Mouse (Mus musculus): Measurements from ENCODE around the gene Smagp.
"Not testable (repeated sequence)": the region's sequence is repeated elsewhere in the genome, so short reads cannot be mapped to it uniquely, and the experiment has no call there.

Smagp gene

GRCm38 (mm10) chr15:100624435-100624834, 12.3 kb downstream of the Smagp start:
- no peak for DNase-seq

GRCm38 (mm10) chr15:100623754-100624153, 13.0 kb downstream of the Smagp start:
- no peak for DNase-seq

- no peak for DNase-seq
These were observed 14.6 kb downstream of the Smagp start for GRCm38 (mm10) chr15:100622164-100622563.

- DNase-seq, result not testable (repeated sequence)
These were observed 15.1 kb downstream of the Smagp start for GRCm38 (mm10) chr15:100621671-100622070.

GRCm38 (mm10) chr15:100619200-100619599, 17.5 kb downstream of the Smagp start:
- DNase-seq, result no peak

GRCm38 (mm10) chr15:100616221-100616620, 20.5 kb downstream of the Smagp start:
- DNase-seq, result no peak

GRCm38 (mm10) chr15:100615825-100616220, 20.9 kb downstream of the Smagp start:
- DNase-seq, result peak; percentile 83

- DNase-seq, result peak; percentile 97
These were observed 21.5 kb downstream of the Smagp start, which contains the start of gene Dazap2 for GRCm38 (mm10) chr15:100614996-100615824. Gene Dazap2 (plus strand): TSS chr15:100615349.

GRCm38 (mm10) chr15:100614218-100614995, 22.3 kb downstream of the Smagp start:
- DNase-seq, result no peak

- peak; percentile 80 for DNase-seq
These were observed 23.2 kb downstream of the Smagp start for GRCm38 (mm10) chr15:100613584-100613983.

- DNase-seq, result no peak
These were observed 24.3 kb downstream of the Smagp start for GRCm38 (mm10) chr15:100612432-100612831.

GRCm38 (mm10) chr15:100611951-100612350, 24.8 kb downstream of the Smagp start:
- DNase-seq, result no peak

- DNase-seq, result not testable (repeated sequence)
These were observed 30.1 kb downstream of the Smagp start for GRCm38 (mm10) chr15:100606677-100607076.

- DNase-seq, result no peak
These were observed 35.1 kb downstream of the Smagp start for GRCm38 (mm10) chr15:100601669-100602068.

- no peak for DNase-seq
These were observed 36.0 kb downstream of the Smagp start for GRCm38 (mm10) chr15:100600696-100601272.

GRCm38 (mm10) chr15:100600047-100600695, 36.6 kb downstream of the Smagp start:
- DNase-seq, result peak; percentile 68

GRCm38 (mm10) chr15:100599276-100600046, 37.3 kb downstream of the Smagp start, which contains the start of gene Pou6f1:
Gene Pou6f1 (minus strand): TSS chr15:100599984.
- DNase-seq, result peak; percentile 52

GRCm38 (mm10) chr15:100598883-100599275, 37.9 kb downstream of the Smagp start:
- DNase-seq, result no peak

GRCm38 (mm10) chr15:100598287-100598882, 38.4 kb downstream of the Smagp start:
- DNase-seq, result no peak

GRCm38 (mm10) chr15:100592817-100593216, 43.9 kb downstream of the Smagp start:
- no peak for DNase-seq

- no peak for DNase-seq
These were observed 46.3 kb downstream of the Smagp start for GRCm38 (mm10) chr15:100590436-100590835.

- DNase-seq, result no peak
These were observed 48.4 kb downstream of the Smagp start for GRCm38 (mm10) chr15:100588297-100588696.
